Mouse (Mus musculus) NIH3T3 (cell line): ENCODE results near the gene Gli2.

Source experiments
- DNase-seq: peaks from one replicate; pipeline ENCODE4 v3.0.0-alpha.2; 2012; ENCODE audit warnings: low read depth

Gene Gli2

DNA sequence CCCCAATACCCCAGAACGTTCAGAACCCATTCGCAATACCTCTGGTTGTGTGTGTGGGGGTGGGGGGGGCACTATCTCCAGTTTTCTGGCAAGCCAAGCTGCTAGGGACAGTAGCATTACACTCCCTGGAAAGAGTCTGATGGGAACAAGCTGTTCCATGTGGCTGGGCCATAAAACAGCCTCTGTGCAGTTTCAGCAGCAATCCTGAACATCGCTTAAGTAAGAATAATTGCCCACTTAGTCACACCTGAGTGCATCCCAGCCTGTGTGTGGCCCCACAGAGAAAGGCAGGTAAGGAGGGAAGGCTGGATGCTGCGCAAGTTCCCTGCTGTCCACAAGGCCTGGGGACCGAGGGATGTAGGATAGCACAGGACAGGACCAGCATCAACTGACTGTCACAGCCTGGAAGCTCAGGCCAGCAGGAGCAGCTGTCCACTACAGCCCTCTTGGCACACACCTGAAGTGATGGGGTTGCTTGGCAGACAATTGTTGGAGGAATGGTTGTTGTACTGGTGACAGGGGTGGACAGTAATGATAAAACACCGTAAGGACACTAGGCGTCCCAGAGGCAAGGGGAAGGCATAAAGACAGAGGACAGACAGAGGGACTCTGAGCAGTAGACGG is 58.8 kb downstream of the Gli2 start:
- DNase-seq, result no peak

DNA sequence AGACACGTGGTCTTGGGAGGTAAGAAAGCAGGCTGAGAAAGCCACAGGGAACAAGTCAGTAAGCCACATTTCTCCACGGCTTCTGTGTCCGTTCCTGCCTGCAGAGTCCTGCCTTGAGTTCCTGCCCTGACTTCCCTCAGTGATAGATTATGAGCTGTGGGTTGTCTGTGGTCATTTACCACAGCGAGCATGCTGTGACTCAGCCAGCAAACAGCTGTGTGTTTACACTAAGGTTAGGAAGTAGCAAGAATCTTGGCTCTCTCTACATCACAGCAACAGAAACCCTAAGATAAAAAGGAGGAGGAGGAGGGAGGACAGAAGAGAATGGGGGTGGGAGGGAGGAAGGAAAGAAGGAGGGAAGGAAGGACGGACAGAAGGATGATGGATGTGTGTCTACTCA is 59.6 kb downstream of the Gli2 start:
- DNase-seq, result peak; percentile 80

- no peak for DNase-seq
Observed at GRCm38 (mm10) chr1:118988331-118988730, 65.1 kb downstream of the Gli2 start.

DNA sequence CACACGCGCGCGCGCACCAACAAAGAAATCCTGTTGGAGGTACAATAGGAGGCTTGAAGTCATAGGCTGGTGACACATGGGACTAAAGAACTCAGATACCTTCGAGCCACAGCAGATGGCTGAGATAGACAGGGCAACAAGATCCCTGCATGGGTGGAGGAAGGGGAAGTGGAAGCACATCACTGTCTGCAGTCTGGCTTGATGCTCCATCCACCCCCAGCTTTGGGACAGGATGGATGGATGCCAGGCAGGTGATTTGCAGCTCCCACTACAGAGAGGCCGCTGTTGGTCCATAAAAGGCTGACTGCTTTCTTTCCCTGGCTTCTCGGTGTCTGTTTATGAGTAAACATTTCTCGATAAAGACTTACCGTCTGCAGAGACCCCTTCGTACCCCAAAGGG is 65.9 kb downstream of the Gli2 start:
- DNase-seq, result no peak

- DNase-seq, result peak; percentile 19
Observed at GRCm38 (mm10) chr1:118983389-118983788, 70.0 kb downstream of the Gli2 start.

GRCm38 (mm10) chr1:118982805-118983211 is 70.6 kb downstream of the Gli2 start:
- DNase-seq, result no peak

- peak; percentile 98 for DNase-seq
Observed at GRCm38 (mm10) chr1:118981943-118982804, 71.2 kb downstream of the Gli2 start.

- peak; percentile 37 for DNase-seq
Observed at GRCm38 (mm10) chr1:118980636-118981035, 72.8 kb downstream of the Gli2 start.

GRCm38 (mm10) chr1:118976596-118976995 is 76.8 kb downstream of the Gli2 start:
- DNase-seq, result peak; percentile 100

- DNase-seq, result no peak
Observed at GRCm38 (mm10) chr1:118975376-118975775, 78.0 kb downstream of the Gli2 start.

- no peak for DNase-seq
Observed at GRCm38 (mm10) chr1:118970068-118970467, 83.4 kb downstream of the Gli2 start.

GRCm38 (mm10) chr1:118969409-118969808 is 84.0 kb downstream of the Gli2 start:
- no peak for DNase-seq

DNA sequence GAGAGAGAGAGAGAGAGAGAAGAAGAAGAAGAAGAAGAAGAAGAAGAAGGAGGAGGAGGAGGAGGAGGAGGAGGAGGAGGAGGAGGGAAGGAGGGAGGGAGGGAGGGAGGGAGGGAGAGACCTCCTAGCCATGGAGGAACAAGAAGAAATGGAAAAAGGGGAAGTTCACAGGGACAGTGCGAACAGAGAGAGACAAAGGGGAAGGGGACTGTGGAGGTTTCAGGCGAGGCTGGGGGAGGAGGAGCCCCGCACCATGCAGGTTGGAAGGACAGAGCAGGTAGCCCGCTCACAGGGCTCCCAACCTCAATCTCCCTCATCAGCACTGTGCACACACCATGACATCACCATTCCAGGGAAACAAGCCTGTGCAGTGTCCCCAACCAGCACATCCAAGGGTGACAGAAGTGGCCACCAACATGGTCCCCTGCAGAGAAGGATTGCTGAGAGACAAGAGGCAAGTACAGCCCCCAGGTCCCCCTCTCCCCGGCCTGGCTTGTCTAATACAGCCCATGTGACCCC is 84.7 kb downstream of the Gli2 start:
- no peak for DNase-seq

DNA sequence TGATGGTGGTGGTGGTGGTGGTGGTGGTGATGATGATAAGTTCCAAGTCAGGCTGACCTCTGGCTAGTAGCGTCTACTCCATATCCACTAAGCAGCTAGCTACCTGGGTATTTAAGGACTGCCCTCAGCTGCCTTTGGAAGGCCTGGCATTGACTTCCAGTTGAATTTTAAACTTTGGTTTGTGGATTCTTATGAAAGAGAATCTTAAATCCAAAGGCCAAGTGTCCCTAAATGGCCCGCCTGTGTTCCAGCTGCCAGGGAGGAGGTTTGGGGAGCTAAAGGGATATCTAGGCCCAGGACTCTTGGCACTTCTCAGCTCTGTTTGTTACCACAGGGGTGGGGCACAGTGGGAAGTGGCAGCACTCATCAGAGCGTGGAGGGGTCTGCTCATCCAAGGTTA is 85.4 kb downstream of the Gli2 start:
- no peak for DNase-seq

GRCm38 (mm10) chr1:118967281-118967680 is 86.1 kb downstream of the Gli2 start:
- peak; percentile 44 for DNase-seq

GRCm38 (mm10) chr1:118958644-118959043 is 94.8 kb downstream of the Gli2 start:
- no peak for DNase-seq

- no peak for DNase-seq
Observed at GRCm38 (mm10) chr1:118955791-118956190, 97.6 kb downstream of the Gli2 start.

GRCm38 (mm10) chr1:118954434-118955301 is 98.8 kb downstream of the Gli2 start:
- peak; percentile 66 for DNase-seq

GRCm38 (mm10) chr1:118953031-118953430 is 100.4 kb downstream of the Gli2 start:
- DNase-seq, result peak; percentile 65

DNA sequence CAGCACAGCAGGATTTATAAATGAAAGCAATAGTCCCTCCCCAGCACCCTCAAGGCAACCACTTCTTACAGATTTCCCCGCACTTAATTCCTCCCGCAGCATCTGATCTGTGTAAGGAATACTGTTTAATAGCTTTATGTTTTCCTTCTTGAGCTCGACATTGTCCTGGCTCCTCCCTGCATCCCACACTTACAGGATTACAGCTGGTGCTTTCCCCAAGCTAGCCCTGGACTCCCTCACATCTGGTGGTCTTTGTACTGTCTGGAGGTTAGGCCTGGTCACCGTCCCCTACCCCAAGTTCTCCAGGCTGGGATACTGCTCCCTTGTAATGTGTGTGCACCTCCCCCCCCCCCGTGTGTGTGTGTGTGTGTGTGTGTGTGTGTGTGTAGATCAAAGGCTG is 101.1 kb downstream of the Gli2 start:
- no peak for DNase-seq

DNA sequence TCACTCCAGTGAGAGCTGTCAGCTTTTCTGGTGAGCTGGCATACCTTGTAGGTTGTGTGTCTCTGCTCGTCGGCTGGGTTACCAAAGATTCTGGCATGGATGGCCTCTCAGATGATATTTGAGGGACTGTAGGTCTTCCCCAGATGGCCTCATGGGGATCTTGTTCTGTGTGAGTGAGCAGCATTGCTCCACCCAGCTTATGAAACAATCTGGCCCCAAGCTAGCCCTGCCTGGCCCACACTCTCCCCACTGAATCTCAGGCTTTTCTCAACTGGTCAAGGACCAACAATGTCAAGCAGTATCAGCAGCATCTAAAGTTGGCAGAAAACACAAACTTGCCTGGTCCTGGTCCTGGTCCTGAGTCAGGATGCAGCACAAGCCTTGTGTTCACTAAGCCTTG is 105.0 kb downstream of the Gli2 start:
- DNase-seq, result no peak

DNA sequence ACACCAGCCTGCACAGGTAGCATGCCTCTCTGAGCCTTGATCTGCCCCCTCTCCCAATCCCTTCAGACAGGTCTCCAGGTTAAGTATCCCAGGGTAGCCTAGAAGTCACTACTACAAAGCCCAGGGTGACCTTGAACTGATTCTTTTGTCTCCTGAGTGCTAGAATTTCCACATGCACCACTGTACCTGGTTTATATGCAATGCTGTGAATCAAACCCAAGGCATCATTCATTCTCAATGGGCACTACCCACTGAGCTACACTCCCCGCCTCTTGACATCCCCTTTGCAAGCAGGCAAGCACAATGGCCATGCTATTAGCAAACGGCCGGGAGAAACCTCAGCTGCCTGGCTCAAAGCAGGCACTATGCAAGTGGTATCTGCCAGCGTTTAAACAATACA is 106.2 kb downstream of the Gli2 start:
- DNase-seq, result no peak
